Mouse (Mus musculus) embryonic facial prominence, embryonic 11.5 days (tissue): ENCODE measurements at regions not wholly inside any gene's neighbourhood (a gene's known extent, or its start where the extent isn't known, plus 50 kb on each side); places are given as distances from the start of the nearest gene placed in this dataset.

Experiments used
- ATAC-seq: fragments of 200-750 bp; cut with Nextera tagmentation; replicated peaks from 2 replicates; pipeline ENCODE4 v1.8.0; 2017; ENCODE audit warnings: low read depth; ENCODE audit not compliant: insufficient number of reproducible peaks, low FRiP score, low TSS enrichment
- DNase-seq: peaks from one replicate; pipeline ENCODE4 v3.0.0-alpha.2; 2015; ENCODE audit warnings: low spot score
- H3K27ac ChIP-seq: fragments of 300-500 bp; sonication (generic); replicated peaks from 2 replicates; pipeline ENCODE4 v1.5.1; 2014; ENCODE audit warnings: mild to moderate bottlenecking, low read depth, low read length, control low read depth
- H3K27me3 ChIP-seq: fragments of 300-500 bp; sonication (generic); 2 replicates; pipeline ENCODE4 v1.6.1; 2014; ENCODE audit warnings: mild to moderate bottlenecking, low read length, moderate library complexity, mixed read lengths; ENCODE audit not compliant: control insufficient read depth, insufficient read depth
- H3K36me3 ChIP-seq: fragments of 300-500 bp; sonication (generic); replicated peaks from 2 replicates; pipeline ENCODE4 v1.6.1; 2014; ENCODE audit warnings: low read depth, mild to moderate bottlenecking, low read length, moderate library complexity, mixed read lengths; ENCODE audit not compliant: control insufficient read depth, insufficient read depth
- H3K4me1 ChIP-seq: fragments of 300-500 bp; sonication (generic); 2 replicates; pipeline ENCODE4 v1.6.1; 2014; ENCODE audit warnings: low read length, mixed read lengths; ENCODE audit not compliant: control insufficient read depth, insufficient read depth
- H3K4me2 ChIP-seq: fragments of 300-500 bp; sonication (generic); 2 replicates; pipeline ENCODE4 v1.6.1; 2014; ENCODE audit warnings: low read depth, mild to moderate bottlenecking, control low read depth, low read length, moderate library complexity
- H3K4me3 ChIP-seq: fragments of 300-500 bp; sonication (generic); 2 replicates; pipeline ENCODE4 v1.5.1; 2014; ENCODE audit warnings: low read depth, low read length, control low read depth
- H3K9ac ChIP-seq: fragments of 300-500 bp; sonication (generic); replicated peaks from 2 replicates; pipeline ENCODE4 v1.6.1; 2014; ENCODE audit warnings: mild to moderate bottlenecking, control low read depth, low read length
- H3K9me3 ChIP-seq: fragments of 300-500 bp; sonication (generic); replicated peaks from 2 replicates; pipeline ENCODE4 v1.6.1; 2016; ENCODE audit warnings: mild to moderate bottlenecking, low read length, inconsistent platforms, mixed read lengths; ENCODE audit not compliant: control insufficient read depth
- WGBS: fragments of 180-500 bp; shearing (Covaris S2); extraction: QIAGEN DNeasy Blood & Tissue Kit; methylation state at CpG from one replicate; pipeline ENCODE4 v1.1.7; 2014; 5-methylcytosine and 5-hydroxymethylcytosine counted together

GRCm38 (mm10) chr3:51009098-51009497 is 215.1 kb upstream of the Noct start:
- no peak overlapping the region for H3K27ac ChIP-seq
- H3K36me3 ChIP-seq: no peaks in the 10 kb centered on the region
- H3K4me2 ChIP-seq: no peak overlapping the region
- H3K4me3 ChIP-seq: no peak overlapping the region
- no peaks in the 10 kb centered on the region for H3K27me3 ChIP-seq
- no peak for DNase-seq
- no peak overlapping the region for H3K9ac ChIP-seq
- H3K9me3 ChIP-seq: no peaks in the 10 kb centered on the region
- 79% methylated on average over 5 of the region's 5 CpGs for WGBS
- ATAC-seq: no peak
- no peaks in the 10 kb centered on the region for H3K4me1 ChIP-seq

- Histone ChIP-seq H3K4me2 (no peak overlapping the region), H3K27ac (no peak overlapping the region), H3K9me3 (no peaks in the 10 kb centered on the region), H3K4me3 (no peak overlapping the region), H3K9ac (no peak overlapping the region), H3K36me3 (no peaks in the 10 kb centered on the region), H3K4me1 (no peaks in the 10 kb centered on the region), H3K27me3 (no peaks in the 10 kb centered on the region)
- DNase-seq (peak; percentile 12), ATAC-seq (no peak)
- WGBS: 68% methylated on average over 10 of the region's 10 CpGs
These were observed 204.4 kb upstream of the Noct start for GRCm38 (mm10) chr3:51019650-51020346.

GRCm38 (mm10) chr3:51024655-51025054 is 199.6 kb upstream of the Noct start:
- H3K4me1 ChIP-seq: no peaks in the 10 kb centered on the region
- H3K27ac ChIP-seq: no peak overlapping the region
- no peaks in the 10 kb centered on the region for H3K27me3 ChIP-seq
- no peaks in the 10 kb centered on the region for H3K36me3 ChIP-seq
- DNase-seq (peak; percentile 41), ATAC-seq (no peak)
- WGBS: 15% methylated on average over 6 of the region's 6 CpGs
- no peaks in the 10 kb centered on the region for H3K9me3 ChIP-seq
- H3K4me3 ChIP-seq: no peak overlapping the region
- no peak overlapping the region for H3K4me2 ChIP-seq
- no peak overlapping the region for H3K9ac ChIP-seq

DNA sequence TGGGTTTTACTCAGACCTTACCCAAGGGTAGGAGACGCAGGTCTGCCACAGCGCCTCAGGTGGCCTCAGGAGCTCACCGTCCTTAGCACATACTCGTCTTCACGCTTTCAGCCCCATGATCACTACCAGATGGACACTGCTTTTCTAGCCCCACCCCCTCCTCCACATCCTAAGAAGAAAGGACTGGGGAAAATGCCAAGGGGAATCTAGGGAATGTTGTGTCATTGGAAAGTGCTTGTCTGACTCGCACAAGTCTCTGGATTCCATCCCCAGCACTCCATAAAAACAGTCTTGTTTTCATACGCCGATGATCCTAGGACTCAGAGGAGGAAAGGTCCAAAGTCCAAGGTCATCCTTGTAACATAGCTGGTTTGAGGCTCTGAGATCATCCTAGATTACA is 192.4 kb upstream of the Noct start:
- ATAC-seq: no peak
- H3K27ac ChIP-seq: no peak overlapping the region
- peak; percentile 76 for DNase-seq

GRCm38 (mm10) chr3:51033292-51033691 is 191.0 kb upstream of the Noct start:
- ATAC-seq (no peak), DNase-seq (no peak)
- no peaks in the 10 kb centered on the region for H3K27me3 ChIP-seq
- H3K36me3 ChIP-seq: no peaks in the 10 kb centered on the region
- H3K27ac ChIP-seq: no peak overlapping the region
- no peak overlapping the region for H3K4me3 ChIP-seq
- H3K9me3 ChIP-seq: no peaks in the 10 kb centered on the region
- no peaks in the 10 kb centered on the region; the same call in 1 of the 2 replicates for H3K4me1 ChIP-seq
- no peak overlapping the region for H3K9ac ChIP-seq
- H3K4me2 ChIP-seq: no peak overlapping the region
- WGBS: 87% methylated on average over 2 of the region's 2 CpGs

More for the DNA sequence above, 192.4 kb upstream of the Noct start:
- WGBS: 39% methylated on average over 8 of the region's 8 CpGs
- Histone ChIP-seq H3K4me3 (no peak overlapping the region), H3K4me2 (no peak overlapping the region), H3K9me3 (no peaks in the 10 kb centered on the region), H3K36me3 (no peaks in the 10 kb centered on the region), H3K9ac (no peak overlapping the region), H3K27me3 (no peaks in the 10 kb centered on the region), H3K4me1 (no peaks in the 10 kb centered on the region; the same call in 1 of the 2 replicates)

- no peak overlapping the region for H3K27ac ChIP-seq
- DNase-seq (no peak), ATAC-seq (no peak)
- no peaks in the 10 kb centered on the region for H3K36me3 ChIP-seq
- H3K4me3 ChIP-seq: no peak overlapping the region
- H3K4me1 ChIP-seq: no peaks in the 10 kb centered on the region; the same call in 1 of the 2 replicates
- 73% methylated on average over 17 of the region's 17 CpGs for WGBS
- H3K27me3 ChIP-seq: no peaks in the 10 kb centered on the region
- no peak overlapping the region for H3K9ac ChIP-seq
- H3K9me3 ChIP-seq: no peaks in the 10 kb centered on the region
- no peak overlapping the region for H3K4me2 ChIP-seq
These were observed 187.4 kb upstream of the Noct start for GRCm38 (mm10) chr3:51036700-51037306.

DNA sequence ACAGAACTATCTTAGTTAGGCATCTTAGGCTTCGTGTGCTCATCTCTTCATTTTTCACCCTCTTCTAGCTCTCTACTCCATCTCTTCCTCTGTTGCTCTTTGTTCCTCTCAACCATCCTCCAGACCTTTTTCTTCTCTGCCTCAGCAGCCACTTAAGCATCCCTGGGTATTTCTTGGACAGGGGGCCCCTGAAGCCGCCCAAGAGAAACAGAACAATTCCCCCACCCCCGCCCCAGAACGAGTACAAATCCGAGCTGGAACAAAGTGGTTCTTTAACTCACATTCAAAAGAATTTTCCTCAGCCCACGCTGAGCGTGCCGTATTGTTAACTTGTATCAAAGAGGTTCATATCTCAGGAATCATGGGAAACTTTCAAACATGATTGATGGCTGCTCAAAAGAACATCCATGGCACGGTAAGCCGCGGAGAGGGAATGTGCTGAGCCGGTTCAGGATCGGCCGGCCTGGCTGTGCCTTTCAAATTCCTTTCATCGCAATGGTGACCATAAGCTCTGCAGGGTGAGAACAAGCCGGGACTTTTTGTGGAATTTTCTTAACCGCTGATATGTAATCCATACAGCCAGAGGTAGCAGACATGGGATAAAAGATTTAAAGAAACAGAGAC is 181.9 kb upstream of the Noct start:
- no peak for ATAC-seq
- no peak overlapping the region for H3K4me2 ChIP-seq

DNA sequence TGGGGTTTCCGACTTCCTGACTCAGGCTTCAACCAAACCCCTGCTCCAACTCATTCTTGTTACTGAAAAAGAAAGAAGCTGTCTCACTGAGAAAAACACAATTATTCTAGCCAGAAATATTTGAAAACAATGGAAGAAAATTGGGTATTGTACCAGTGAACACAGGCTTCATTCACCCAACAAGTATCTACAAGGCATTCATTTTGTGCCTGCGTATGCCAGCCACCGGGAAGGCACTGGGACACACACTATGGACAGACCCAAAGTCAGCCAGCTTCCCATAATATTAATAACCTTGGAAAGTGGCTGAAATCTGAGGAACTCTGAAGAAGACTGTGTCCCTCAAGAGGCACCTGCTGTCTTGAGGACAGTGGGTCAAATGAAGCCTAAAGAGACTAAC is 175.5 kb upstream of the Noct start:
- no peak overlapping the region for H3K27ac ChIP-seq
- ATAC-seq: no peak
- H3K27me3 ChIP-seq: no peaks in the 10 kb centered on the region
- 97% methylated on average over 3 of the region's 3 CpGs for WGBS
- H3K4me1 ChIP-seq: no peaks in the 10 kb centered on the region
- H3K9me3 ChIP-seq: no peaks in the 10 kb centered on the region; the same call in 1 of the 2 replicates
- H3K9ac ChIP-seq: no peak overlapping the region
- no peaks in the 10 kb centered on the region for H3K36me3 ChIP-seq
- H3K4me2 ChIP-seq: no peak overlapping the region
- no peak overlapping the region for H3K4me3 ChIP-seq
- DNase-seq: no peak

More for the DNA sequence above, 181.9 kb upstream of the Noct start:
- DNase-seq: peak; percentile 20
- Histone ChIP-seq H3K27ac (no peak overlapping the region), H3K9me3 (no peaks in the 10 kb centered on the region), H3K9ac (no peak overlapping the region), H3K4me3 (no peak overlapping the region), H3K27me3 (no peaks in the 10 kb centered on the region), H3K4me1 (no peaks in the 10 kb centered on the region), H3K36me3 (no peaks in the 10 kb centered on the region)
- WGBS: 61% methylated on average over 17 of the region's 17 CpGs
